Mouse (Mus musculus): ENCODE results near the gene Gm28553. TPM values are rescaled to one million over a fixed set of nuclear protein-coding genes. Genes with fewer than 3 reads are reported as not detected.
"Not testable (repeated sequence)": the region's sequence is repeated elsewhere in the genome, so short reads cannot be mapped to it uniquely, and the experiment has no call there.

Gene Gm28553
- total RNA-seq (2014; rRNA removed) (not detected in 2 replicates), polyA plus RNA-seq (2015; fragmentation: Nextera tagmentation; extraction: Ambion mirVana) (not detected in 2 replicates)

- H3K4me2 ChIP-seq (ENCODE audit: low read depth); H3K9me3 ChIP-seq (ENCODE audit: low read length); H3K36me3 ChIP-seq (ENCODE audit: insufficient read depth); ATAC-seq; H3K27ac ChIP-seq (ENCODE audit: low read depth, low read length); H3K9ac ChIP-seq; DNase-seq; H3K4me3 ChIP-seq (ENCODE audit: low read depth, low read length); H3K4me1 ChIP-seq (ENCODE audit: insufficient read depth); H3K27me3 ChIP-seq (ENCODE audit: insufficient read depth, low read length): not testable (repeated sequence)
- no CpG with 5 or more reads among the region's 5 CpGs for WGBS
Measured at GRCm38 (mm10) chrY:48856197-48856596, at the start of gene Gm28553. Gm28553 (plus strand) TSS chrY:48856497.
